Mouse (Mus musculus) neural tube, embryonic 15.5 days (tissue): ENCODE data around the gene Ghdc. TPM values are rescaled to one million over a fixed set of nuclear protein-coding genes. Genes with fewer than 3 reads are reported as not detected.
A peak's percentile ranks its signal among the peaks of the same experiment; 100 is the strongest.

Experiments
- ATAC-seq: fragments of 200-750 bp; cut with Nextera tagmentation; 2 replicates; pipeline ENCODE4 v1.8.0; 2017; ENCODE audit warnings: mild to moderate bottlenecking, moderate TSS enrichment, moderate library complexity; ENCODE audit not compliant: low FRiP score
- H3K27ac ChIP-seq: fragments of 300-500 bp; sonication (generic); replicated peaks from 2 replicates; pipeline ENCODE4 v1.5.1; 2015; ENCODE audit warnings: mild to moderate bottlenecking, inconsistent platforms
- H3K27me3 ChIP-seq: fragments of 300-500 bp; sonication (generic); replicated peaks from 2 replicates; pipeline ENCODE4 v1.6.1; 2015; ENCODE audit warnings: inconsistent platforms
- H3K36me3 ChIP-seq: fragments of 300-500 bp; sonication (generic); 2 replicates; pipeline ENCODE4 v1.6.1; 2015; ENCODE audit warnings: inconsistent platforms
- H3K4me1 ChIP-seq: fragments of 300-500 bp; sonication (generic); 2 replicates; pipeline ENCODE4 v1.6.1; 2015; ENCODE audit warnings: inconsistent platforms
- H3K4me2 ChIP-seq: fragments of 300-500 bp; sonication (generic); 2 replicates; pipeline ENCODE4 v1.6.1; 2015; ENCODE audit warnings: inconsistent platforms, mild to moderate bottlenecking, moderate library complexity
- H3K4me3 ChIP-seq: fragments of 300-500 bp; sonication (generic); replicated peaks from 2 replicates; pipeline ENCODE4 v1.5.1; 2015; ENCODE audit warnings: mild to moderate bottlenecking, inconsistent platforms
- H3K9ac ChIP-seq: fragments of 300-500 bp; sonication (generic); replicated peaks from 2 replicates; pipeline ENCODE4 v1.6.1; 2015; ENCODE audit warnings: mild to moderate bottlenecking, inconsistent platforms
- H3K9me3 ChIP-seq: fragments of 300-500 bp; sonication (generic); replicated peaks from 2 replicates; pipeline ENCODE4 v1.6.1; 2016; ENCODE audit warnings: inconsistent platforms
- WGBS: fragments of 180-500 bp; shearing (Covaris S2); methylation state at CpG from one replicate; pipeline ENCODE4 v1.1.7; 2015; ENCODE audit warnings: mixed read lengths; 5-methylcytosine and 5-hydroxymethylcytosine counted together
- polyA plus RNA-seq: library from polyadenylated mRNA; unstranded; fragments of >200 nt; fragmentation: Nextera tagmentation; extraction: Ambion mirVana; gene quantifications from 2 replicates; pipeline ENCODE4 v1.2.1, GENCODE M21; 2015

Gene Ghdc
- polyA plus RNA-seq, 1 experiment from 2014 or later, result 9.9 TPM

- Histone ChIP-seq H3K9ac (no peak overlapping the region), H3K4me3 (no peak overlapping the region), H3K9me3 (no peaks in the 10 kb centered on the region), H3K27ac (no peak overlapping the region), H3K4me1 (no peaks in the 10 kb centered on the region), H3K36me3 (peaks cover 20% of the 10 kb centered on the region), H3K27me3 (0 out of 2 replicates have a peak, but pooled peaks cover 6% of the 10 kb centered on the region), H3K4me2 (no peak overlapping the region)
- ATAC-seq, result 0 out of 2 replicates have a peak, but pooled peaks have one; percentile 40
- 12% methylated on average over 6 of the region's 6 CpGs for WGBS
Observed at GRCm38 (mm10) chr11:100745085-100745484, 25.7 kb downstream of the Ghdc start.

GRCm38 (mm10) chr11:100741348-100741747, 29.4 kb downstream of the Ghdc start:
- Histone ChIP-seq H3K4me2 (no peak overlapping the region), H3K36me3 (peaks cover 13% of the 10 kb centered on the region), H3K4me1 (peaks cover 17% of the 10 kb centered on the region), H3K9ac (no peak overlapping the region), H3K27ac (no peak overlapping the region), H3K9me3 (no peaks in the 10 kb centered on the region), H3K27me3 (no peaks in the 10 kb centered on the region), H3K4me3 (no peak overlapping the region)
- no peak for ATAC-seq
- WGBS, result 75% methylated on average over 6 of the region's 6 CpGs

- no peaks in the 10 kb centered on the region for H3K27me3 ChIP-seq
- H3K9me3 ChIP-seq, result no peaks in the 10 kb centered on the region
- H3K27ac ChIP-seq, result peak overlapping the region; percentile 85
- peak overlapping the region; percentile 77 for H3K4me3 ChIP-seq
- no peak for ATAC-seq
- peak overlapping the region; percentile 62 for H3K4me2 ChIP-seq
- H3K9ac ChIP-seq, result peak overlapping the region; percentile 49; the same call in 1 of the 2 replicates
- 14% methylated on average over 5 of the region's 5 CpGs for WGBS
- peaks cover 29% of the 10 kb centered on the region for H3K4me1 ChIP-seq
- peaks cover 10% of the 10 kb centered on the region for H3K36me3 ChIP-seq
Observed at GRCm38 (mm10) chr11:100738749-100739148, 32.0 kb downstream of the Ghdc start.

- no peaks in the 10 kb centered on the region for H3K9me3 ChIP-seq
- peaks cover 29% of the 10 kb centered on the region for H3K4me1 ChIP-seq
- peak within 1 kb of the TSS; percentile 77 for H3K4me3 ChIP-seq
- peak within 1 kb of the TSS; percentile 89 for H3K4me2 ChIP-seq
- peak within 1 kb of the TSS; percentile 90 for H3K9ac ChIP-seq
- peak; percentile 98 for ATAC-seq
- under 1% methylated on average over 35 of the region's 39 CpGs for WGBS
- peak within 1 kb of the TSS; percentile 85 for H3K27ac ChIP-seq
- H3K36me3 ChIP-seq, result peaks cover 12% of the 10 kb centered on the region
- no peaks in the 10 kb centered on the region for H3K27me3 ChIP-seq
Observed at GRCm38 (mm10) chr11:100738066-100738604, 32.6 kb downstream of the Ghdc start, which contains the start of gene Rab5c. Gene Rab5c, minus strand, starts transcription at chr11:100738215.

GRCm38 (mm10) chr11:100737105-100737733, 33.5 kb downstream of the Ghdc start:
- peak overlapping the region; percentile 71; the same call in 1 of the 2 replicates for H3K27ac ChIP-seq
- 3% methylated on average over 13 of the region's 13 CpGs for WGBS

GRCm38 (mm10) chr11:100736746-100737080, 34.0 kb downstream of the Ghdc start:
- H3K9me3 ChIP-seq, result no peaks in the 10 kb centered on the region
- peaks cover 29% of the 10 kb centered on the region for H3K4me1 ChIP-seq
- peak overlapping the region; percentile 89 for H3K4me2 ChIP-seq
- ATAC-seq, result no peak
- peak overlapping the region; percentile 77 for H3K4me3 ChIP-seq
- peaks cover 14% of the 10 kb centered on the region for H3K36me3 ChIP-seq
- H3K27ac ChIP-seq, result no peak overlapping the region
- 0 out of 2 replicates have a peak overlapping the region, but pooled peaks have one; percentile 90 for H3K9ac ChIP-seq
- WGBS, result 82% methylated on average over 4 of the region's 4 CpGs
- no peaks in the 10 kb centered on the region for H3K27me3 ChIP-seq

More at GRCm38 (mm10) chr11:100737105-100737733, 33.5 kb downstream of the Ghdc start:
- Histone ChIP-seq H3K9ac (peak overlapping the region; percentile 90), H3K36me3 (peaks cover 17% of the 10 kb centered on the region), H3K4me3 (peak overlapping the region; percentile 77), H3K4me2 (peak overlapping the region; percentile 89), H3K4me1 (peaks cover 29% of the 10 kb centered on the region), H3K9me3 (no peaks in the 10 kb centered on the region), H3K27me3 (no peaks in the 10 kb centered on the region)
- no peak for ATAC-seq

GRCm38 (mm10) chr11:100735954-100736745, 34.6 kb downstream of the Ghdc start:
- WGBS, result 83% methylated on average over 14 of the region's 14 CpGs
- Histone ChIP-seq H3K36me3 (peaks cover 8% of the 10 kb centered on the region), H3K4me2 (peak overlapping the region; percentile 89), H3K9me3 (no peaks in the 10 kb centered on the region), H3K9ac (0 out of 2 replicates have a peak overlapping the region, but pooled peaks have one; percentile 90), H3K27ac (no peak overlapping the region), H3K4me1 (peaks cover 29% of the 10 kb centered on the region), H3K27me3 (no peaks in the 10 kb centered on the region), H3K4me3 (no peak overlapping the region; the same call in 1 of the 2 replicates)
- no peak for ATAC-seq

GRCm38 (mm10) chr11:100735134-100735865, 35.5 kb downstream of the Ghdc start:
- Histone ChIP-seq H3K27me3 (no peaks in the 10 kb centered on the region), H3K4me2 (peak overlapping the region; percentile 89; the same call in 1 of the 2 replicates), H3K36me3 (peaks cover 7% of the 10 kb centered on the region; the same call in 1 of the 2 replicates), H3K4me3 (no peak overlapping the region), H3K4me1 (peaks cover 29% of the 10 kb centered on the region), H3K9ac (no peak overlapping the region), H3K9me3 (no peaks in the 10 kb centered on the region), H3K27ac (no peak overlapping the region)
- no peak for ATAC-seq
- 91% methylated on average over 9 of the region's 9 CpGs for WGBS

- H3K27ac ChIP-seq, result no peak overlapping the region
- no peak overlapping the region for H3K4me3 ChIP-seq
- no peak for ATAC-seq
- no peaks in the 10 kb centered on the region for H3K9me3 ChIP-seq
- H3K4me2 ChIP-seq, result no peak overlapping the region
- 86% methylated on average over 6 of the region's 6 CpGs for WGBS
- no peaks in the 10 kb centered on the region for H3K27me3 ChIP-seq
- H3K36me3 ChIP-seq, result peaks cover 23% of the 10 kb centered on the region
- H3K4me1 ChIP-seq, result peaks cover 4% of the 10 kb centered on the region
- H3K9ac ChIP-seq, result no peak overlapping the region
Observed at GRCm38 (mm10) chr11:100730477-100731205, 40.1 kb downstream of the Ghdc start.

- H3K27me3 ChIP-seq, result no peaks in the 10 kb centered on the region
- H3K27ac ChIP-seq, result no peak overlapping the region
- no peak overlapping the region for H3K9ac ChIP-seq
- ATAC-seq, result no peak
- H3K4me1 ChIP-seq, result peaks cover 5% of the 10 kb centered on the region
- peaks cover 23% of the 10 kb centered on the region for H3K36me3 ChIP-seq
- no peak overlapping the region for H3K4me3 ChIP-seq
- H3K9me3 ChIP-seq, result no peaks in the 10 kb centered on the region
- H3K4me2 ChIP-seq, result no peak overlapping the region
- 88% methylated on average over 4 of the region's 4 CpGs for WGBS
Observed at GRCm38 (mm10) chr11:100729976-100730375, 40.8 kb downstream of the Ghdc start.
